Mouse (Mus musculus): Measurements from ENCODE around the gene Cox6b2. TPM values are rescaled to one million over a fixed set of nuclear protein-coding genes. Genes with fewer than 3 reads are reported as not detected.

Gene Cox6b2
- polyA plus RNA-seq, 1 experiment from 2014 or later: 22.9 TPM

Other genes starting within 250 kb of the Cox6b2 start
- gene Tnnt1, start 236.7 kb downstream of the Cox6b2 start, polyA plus RNA-seq (2015; fragmentation: Nextera tagmentation; extraction: Ambion mirVana): 5.4 and 6.3 TPM in 2 replicates
- gene Tnni3, start 228.9 kb downstream of the Cox6b2 start, polyA plus RNA-seq (2015; fragmentation: Nextera tagmentation; extraction: Ambion mirVana): 1.4 and 2.3 TPM in 2 replicates
- 1.5 and 2.3 TPM in 2 replicates for gene Dnaaf3, start 220.6 kb downstream of the Cox6b2 start, polyA plus RNA-seq (2015; fragmentation: Nextera tagmentation; extraction: Ambion mirVana)
- 92.2 and 97.8 TPM in 2 replicates for gene Syt5, start 205.6 kb downstream of the Cox6b2 start, polyA plus RNA-seq (2015; fragmentation: Nextera tagmentation; extraction: Ambion mirVana)
- 0.35 and 0.67 TPM in 2 replicates for gene Ptprh, start 149.1 kb downstream of the Cox6b2 start, polyA plus RNA-seq (2015; fragmentation: Nextera tagmentation; extraction: Ambion mirVana)
- gene Tmem86b, start 121.7 kb downstream of the Cox6b2 start, polyA plus RNA-seq (2015; fragmentation: Nextera tagmentation; extraction: Ambion mirVana): 3.8 and 3.9 TPM in 2 replicates
- 9.2 and 11.4 TPM in 2 replicates for gene Ppp6r1, start 94.1 kb downstream of the Cox6b2 start, polyA plus RNA-seq (2015; fragmentation: Nextera tagmentation; extraction: Ambion mirVana)
- gene Hspbp1, start 68.0 kb downstream of the Cox6b2 start, polyA plus RNA-seq (2015; fragmentation: Nextera tagmentation; extraction: Ambion mirVana): 122 and 123 TPM in 2 replicates
- gene Brsk1, start 62.5 kb downstream of the Cox6b2 start, polyA plus RNA-seq (2015; fragmentation: Nextera tagmentation; extraction: Ambion mirVana): 6.8 and 7.6 TPM in 2 replicates
- 0.22 and 0.24 TPM in 2 replicates for gene Tmem150b, start 27.8 kb downstream of the Cox6b2 start, polyA plus RNA-seq (2015; fragmentation: Nextera tagmentation; extraction: Ambion mirVana)
- 90.0 and 92.5 TPM in 2 replicates for gene Kmt5c, start 13.0 kb downstream of the Cox6b2 start, polyA plus RNA-seq (2015; fragmentation: Nextera tagmentation; extraction: Ambion mirVana)
- gene Fam71e2, start 18.2 kb upstream of the Cox6b2 start, polyA plus RNA-seq (2015; fragmentation: Nextera tagmentation; extraction: Ambion mirVana): not detected in 2 replicates
- gene Il11, start 29.8 kb upstream of the Cox6b2 start, polyA plus RNA-seq (2015; fragmentation: Nextera tagmentation; extraction: Ambion mirVana): 0.48 and 1.1 TPM in 2 replicates
- gene Tmem190, start 29.8 kb upstream of the Cox6b2 start, polyA plus RNA-seq (2015; fragmentation: Nextera tagmentation; extraction: Ambion mirVana): 0.45 TPM in 1 of 2 replicates, not detected in the other
- gene Tmem238, start 36.6 kb upstream of the Cox6b2 start, polyA plus RNA-seq (2015; fragmentation: Nextera tagmentation; extraction: Ambion mirVana): 2.5 and 3.0 TPM in 2 replicates
- gene Rpl28, start 39.8 kb upstream of the Cox6b2 start, polyA plus RNA-seq (2015; fragmentation: Nextera tagmentation; extraction: Ambion mirVana): 224 and 265 TPM in 2 replicates
- 281 and 301 TPM in 2 replicates for gene Ube2s, start 59.5 kb upstream of the Cox6b2 start, polyA plus RNA-seq (2015; fragmentation: Nextera tagmentation; extraction: Ambion mirVana)
- 8.8 and 9.7 TPM in 2 replicates for gene Shisa7, start 91.6 kb upstream of the Cox6b2 start, polyA plus RNA-seq (2015; fragmentation: Nextera tagmentation; extraction: Ambion mirVana)
- 3.3 and 5.3 TPM in 2 replicates for gene Isoc2b, start 117.2 kb upstream of the Cox6b2 start, polyA plus RNA-seq (2015; fragmentation: Nextera tagmentation; extraction: Ambion mirVana)
- 0.43 and 0.65 TPM in 2 replicates for gene Isoc2a, start 124.1 kb upstream of the Cox6b2 start, polyA plus RNA-seq (2015; fragmentation: Nextera tagmentation; extraction: Ambion mirVana)
- 0.31 and 0.32 TPM in 2 replicates for gene Gm36210, start 153.4 kb upstream of the Cox6b2 start, polyA plus RNA-seq (2015; fragmentation: Nextera tagmentation; extraction: Ambion mirVana)
- gene Zfp628, start 162.1 kb upstream of the Cox6b2 start, polyA plus RNA-seq (2015; fragmentation: Nextera tagmentation; extraction: Ambion mirVana): 4.3 and 4.4 TPM in 2 replicates
- 29.5 and 31.1 TPM in 2 replicates for gene Nat14, start 168.9 kb upstream of the Cox6b2 start, polyA plus RNA-seq (2015; fragmentation: Nextera tagmentation; extraction: Ambion mirVana)
- 0.88 and 0.98 TPM in 2 replicates for gene Ssc5d, start 172.7 kb upstream of the Cox6b2 start, polyA plus RNA-seq (2015; fragmentation: Nextera tagmentation; extraction: Ambion mirVana)
- 0.12 and 0.13 TPM in 2 replicates for gene Sbk2, start 211.3 kb upstream of the Cox6b2 start, polyA plus RNA-seq (2015; fragmentation: Nextera tagmentation; extraction: Ambion mirVana)
- gene Sbk3, start 218.1 kb upstream of the Cox6b2 start, polyA plus RNA-seq (2015; fragmentation: Nextera tagmentation; extraction: Ambion mirVana): 0.10 and 0.13 TPM in 2 replicates
- gene Zfp579, start 243.1 kb upstream of the Cox6b2 start, polyA plus RNA-seq (2015; fragmentation: Nextera tagmentation; extraction: Ambion mirVana): 65.2 and 68.4 TPM in 2 replicates

All from midbrain, embryonic 13.5 days (tissue).